Mouse (Mus musculus) neural tube, embryonic 15.5 days (tissue): ENCODE data around the gene Gm17349. TPM values are rescaled to one million over a fixed set of nuclear protein-coding genes. Genes with fewer than 3 reads are reported as not detected.
A peak's percentile ranks its signal among the peaks of the same experiment; 100 is the strongest.

Experiments
- ATAC-seq: fragments of 200-750 bp; cut with Nextera tagmentation; 2 replicates; pipeline ENCODE4 v1.8.0; 2017; ENCODE audit warnings: mild to moderate bottlenecking, moderate TSS enrichment, moderate library complexity; ENCODE audit not compliant: low FRiP score
- H3K27ac ChIP-seq: fragments of 300-500 bp; sonication (generic); replicated peaks from 2 replicates; pipeline ENCODE4 v1.5.1; 2015; ENCODE audit warnings: mild to moderate bottlenecking, inconsistent platforms
- H3K27me3 ChIP-seq: fragments of 300-500 bp; sonication (generic); replicated peaks from 2 replicates; pipeline ENCODE4 v1.6.1; 2015; ENCODE audit warnings: inconsistent platforms
- H3K36me3 ChIP-seq: fragments of 300-500 bp; sonication (generic); 2 replicates; pipeline ENCODE4 v1.6.1; 2015; ENCODE audit warnings: inconsistent platforms
- H3K4me1 ChIP-seq: fragments of 300-500 bp; sonication (generic); 2 replicates; pipeline ENCODE4 v1.6.1; 2015; ENCODE audit warnings: inconsistent platforms
- H3K4me2 ChIP-seq: fragments of 300-500 bp; sonication (generic); 2 replicates; pipeline ENCODE4 v1.6.1; 2015; ENCODE audit warnings: inconsistent platforms, mild to moderate bottlenecking, moderate library complexity
- H3K4me3 ChIP-seq: fragments of 300-500 bp; sonication (generic); replicated peaks from 2 replicates; pipeline ENCODE4 v1.5.1; 2015; ENCODE audit warnings: mild to moderate bottlenecking, inconsistent platforms
- H3K9ac ChIP-seq: fragments of 300-500 bp; sonication (generic); replicated peaks from 2 replicates; pipeline ENCODE4 v1.6.1; 2015; ENCODE audit warnings: mild to moderate bottlenecking, inconsistent platforms
- H3K9me3 ChIP-seq: fragments of 300-500 bp; sonication (generic); replicated peaks from 2 replicates; pipeline ENCODE4 v1.6.1; 2016; ENCODE audit warnings: inconsistent platforms
- WGBS: fragments of 180-500 bp; shearing (Covaris S2); methylation state at CpG from one replicate; pipeline ENCODE4 v1.1.7; 2015; ENCODE audit warnings: mixed read lengths; 5-methylcytosine and 5-hydroxymethylcytosine counted together
- polyA plus RNA-seq: library from polyadenylated mRNA; unstranded; fragments of >200 nt; fragmentation: Nextera tagmentation; extraction: Ambion mirVana; gene quantifications from 2 replicates; pipeline ENCODE4 v1.2.1, GENCODE M21; 2015

The Gm17349 gene
- polyA plus RNA-seq, 1 experiment from 2014 or later = not detected

- Histone ChIP-seq H3K27me3 (no peaks in the 10 kb centered on the region), H3K4me1 (peaks cover 43% of the 10 kb centered on the region), H3K9me3 (no peaks in the 10 kb centered on the region), H3K4me3 (no peak overlapping the region), H3K27ac (peak overlapping the region; percentile 45), H3K4me2 (no peak overlapping the region), H3K9ac (no peak overlapping the region), H3K36me3 (peaks cover 25% of the 10 kb centered on the region)
- ATAC-seq = no peak
- WGBS = 79% methylated on average over 12 of the region's 12 CpGs
These were observed 11.5 kb upstream of the Gm17349 start for GRCm38 (mm10) chr15:99716814-99717213.

GRCm38 (mm10) chr15:99715982-99716746 is 10.9 kb upstream of the Gm17349 start:
- Histone ChIP-seq H3K4me2 (no peak overlapping the region; the same call in 1 of the 2 replicates), H3K4me1 (peaks cover 43% of the 10 kb centered on the region), H3K9me3 (no peaks in the 10 kb centered on the region), H3K4me3 (no peak overlapping the region), H3K9ac (0 out of 2 replicates have a peak overlapping the region, but pooled peaks have one; percentile 11), H3K36me3 (peaks cover 32% of the 10 kb centered on the region), H3K27ac (peak overlapping the region; percentile 76), H3K27me3 (no peaks in the 10 kb centered on the region)
- peak; percentile 13; the same call in 1 of the 2 replicates for ATAC-seq
- WGBS = 59% methylated on average over 11 of the region's 11 CpGs

- peak; percentile 25; the same call in 1 of the 2 replicates for ATAC-seq
- peaks cover 39% of the 10 kb centered on the region for H3K36me3 ChIP-seq
- no peaks in the 10 kb centered on the region for H3K9me3 ChIP-seq
- WGBS = 36% methylated on average over 13 of the region's 13 CpGs
- peaks cover 43% of the 10 kb centered on the region for H3K4me1 ChIP-seq
- H3K27ac ChIP-seq = peak overlapping the region; percentile 76
- H3K27me3 ChIP-seq = no peaks in the 10 kb centered on the region
- H3K4me3 ChIP-seq = no peak overlapping the region
- H3K9ac ChIP-seq = no peak overlapping the region
- no peak overlapping the region for H3K4me2 ChIP-seq
These were observed 10.1 kb upstream of the Gm17349 start for GRCm38 (mm10) chr15:99715361-99715865.

- WGBS = 59% methylated on average over 7 of the region's 7 CpGs
- peaks cover 43% of the 10 kb centered on the region for H3K4me1 ChIP-seq
These were observed 9.6 kb upstream of the Gm17349 start for GRCm38 (mm10) chr15:99714858-99715257.

GRCm38 (mm10) chr15:99714206-99714605 is 8.9 kb upstream of the Gm17349 start:
- 47% methylated on average over 4 of the region's 4 CpGs for WGBS
- no peaks in the 10 kb centered on the region for H3K9me3 ChIP-seq
- peak overlapping the region; percentile 76; the same call in 1 of the 2 replicates for H3K27ac ChIP-seq
- H3K4me1 ChIP-seq = peaks cover 43% of the 10 kb centered on the region
- no peak overlapping the region for H3K9ac ChIP-seq
- H3K27me3 ChIP-seq = no peaks in the 10 kb centered on the region
- no peak for ATAC-seq
- H3K4me3 ChIP-seq = no peak overlapping the region
- peaks cover 50% of the 10 kb centered on the region for H3K36me3 ChIP-seq
- no peak overlapping the region for H3K4me2 ChIP-seq

More at GRCm38 (mm10) chr15:99714858-99715257, 9.6 kb upstream of the Gm17349 start:
- H3K27me3 ChIP-seq = no peaks in the 10 kb centered on the region
- no peak overlapping the region for H3K4me2 ChIP-seq
- H3K27ac ChIP-seq = peak overlapping the region; percentile 76
- peaks cover 44% of the 10 kb centered on the region for H3K36me3 ChIP-seq
- no peak overlapping the region for H3K4me3 ChIP-seq
- no peaks in the 10 kb centered on the region for H3K9me3 ChIP-seq
- no peak overlapping the region for H3K9ac ChIP-seq
- peak; percentile 39; the same call in 1 of the 2 replicates for ATAC-seq

GRCm38 (mm10) chr15:99713569-99713968 is 8.3 kb upstream of the Gm17349 start:
- WGBS = 75% methylated on average over 3 of the region's 3 CpGs

GRCm38 (mm10) chr15:99712666-99713559 is 7.6 kb upstream of the Gm17349 start:
- WGBS = 64% methylated on average over 13 of the region's 13 CpGs
- Histone ChIP-seq H3K4me1 (peaks cover 42% of the 10 kb centered on the region), H3K4me2 (no peak overlapping the region), H3K4me3 (no peak overlapping the region), H3K9me3 (no peaks in the 10 kb centered on the region), H3K9ac (no peak overlapping the region), H3K27me3 (no peaks in the 10 kb centered on the region), H3K27ac (0 out of 2 replicates have a peak overlapping the region, but pooled peaks have one; percentile 48), H3K36me3 (peaks cover 63% of the 10 kb centered on the region)
- no peak for ATAC-seq

More at GRCm38 (mm10) chr15:99713569-99713968, 8.3 kb upstream of the Gm17349 start:
- Histone ChIP-seq H3K4me2 (no peak overlapping the region), H3K9me3 (no peaks in the 10 kb centered on the region), H3K4me1 (peaks cover 43% of the 10 kb centered on the region), H3K4me3 (no peak overlapping the region), H3K27ac (0 out of 2 replicates have a peak overlapping the region, but pooled peaks have one; percentile 48), H3K36me3 (peaks cover 57% of the 10 kb centered on the region), H3K27me3 (no peaks in the 10 kb centered on the region), H3K9ac (no peak overlapping the region)
- no peak for ATAC-seq

GRCm38 (mm10) chr15:99711491-99711890 is 6.2 kb upstream of the Gm17349 start:
- Histone ChIP-seq H3K4me3 (no peak overlapping the region), H3K4me2 (no peak overlapping the region)
- ATAC-seq = no peak

GRCm38 (mm10) chr15:99710221-99711190 is 5.2 kb upstream of the Gm17349 start:
- ATAC-seq = no peak

More at GRCm38 (mm10) chr15:99711491-99711890, 6.2 kb upstream of the Gm17349 start:
- peaks cover 29% of the 10 kb centered on the region for H3K4me1 ChIP-seq
- no peak overlapping the region for H3K9ac ChIP-seq
- H3K27ac ChIP-seq = no peak overlapping the region
- no peaks in the 10 kb centered on the region for H3K9me3 ChIP-seq
- no peaks in the 10 kb centered on the region for H3K27me3 ChIP-seq
- 71% methylated on average over 3 of the region's 3 CpGs for WGBS
- H3K36me3 ChIP-seq = peaks cover 75% of the 10 kb centered on the region

GRCm38 (mm10) chr15:99708176-99708575 is 2.9 kb upstream of the Gm17349 start:
- Histone ChIP-seq H3K36me3 (peaks cover 75% of the 10 kb centered on the region), H3K27me3 (no peaks in the 10 kb centered on the region), H3K9me3 (no peaks in the 10 kb centered on the region), H3K4me3 (no peak overlapping the region), H3K4me1 (peaks cover 23% of the 10 kb centered on the region), H3K9ac (no peak overlapping the region), H3K4me2 (no peak overlapping the region), H3K27ac (no peak overlapping the region)
- 97% methylated on average over 13 of the region's 13 CpGs for WGBS
- no peak for ATAC-seq

More at GRCm38 (mm10) chr15:99710221-99711190, 5.2 kb upstream of the Gm17349 start:
- Histone ChIP-seq H3K9ac (no peak overlapping the region), H3K36me3 (peaks cover 83% of the 10 kb centered on the region), H3K4me3 (no peak overlapping the region), H3K27me3 (no peaks in the 10 kb centered on the region), H3K4me2 (no peak overlapping the region), H3K27ac (no peak overlapping the region), H3K9me3 (no peaks in the 10 kb centered on the region), H3K4me1 (peaks cover 21% of the 10 kb centered on the region)
- 92% methylated on average over 10 of the region's 10 CpGs for WGBS
